Mouse (Mus musculus) testis, adult 2 months (tissue): ENCODE data around the gene Gspt1. TPM values are rescaled to one million over a fixed set of nuclear protein-coding genes. Genes with fewer than 3 reads are reported as not detected.
"Not testable (repeated sequence)": the region's sequence is repeated elsewhere in the genome, so short reads cannot be mapped to it uniquely, and the experiment has no call there.

Experiments used
- H3K27ac ChIP-seq: fragments of 200-500 bp; 2 replicates; pipeline ENCODE4 v1.5.1; 2012; ENCODE audit warnings: low read depth, low read length; ENCODE audit not compliant: control insufficient read depth, insufficient read depth
- H3K27me3 ChIP-seq: fragments of 200-500 bp; 2 replicates; pipeline ENCODE4 v1.6.1; 2012; ENCODE audit warnings: mild to moderate bottlenecking, low read length, moderate library complexity; ENCODE audit not compliant: control insufficient read depth, insufficient read depth
- H3K36me3 ChIP-seq: fragments of 200-500 bp; 2 replicates; pipeline ENCODE4 v1.6.1; 2012; ENCODE audit warnings: mild to moderate bottlenecking, low read length; ENCODE audit not compliant: control insufficient read depth, insufficient read depth
- H3K4me1 ChIP-seq: fragments of 200-500 bp; 2 replicates; pipeline ENCODE4 v1.6.1; 2012; ENCODE audit warnings: low read length; ENCODE audit not compliant: control insufficient read depth, insufficient read depth
- H3K4me3 ChIP-seq: fragments of 200-500 bp; 2 replicates; pipeline ENCODE4 v1.5.1; 2012; ENCODE audit warnings: low read depth, mild to moderate bottlenecking, low read length, moderate library complexity, mixed read lengths; ENCODE audit not compliant: control insufficient read depth
- CTCF ChIP-seq: fragments of 200-500 bp; IDR thresholded peaks from 2 replicates; pipeline ENCODE4 v1.5.1; 2012; ENCODE audit warnings: low read depth, mild to moderate bottlenecking, inconsistent platforms, low read length, moderate library complexity; ENCODE audit not compliant: control insufficient read depth, insufficient read depth, insufficient replicate concordance
- POLR2A ChIP-seq: fragments of 200-500 bp; IDR thresholded peaks from 2 replicates; pipeline ENCODE4 v1.6.1; 2012; ENCODE audit warnings: low read depth, mild to moderate bottlenecking, inconsistent platforms, low read length, moderate library complexity; ENCODE audit not compliant: control insufficient read depth
- polyA plus RNA-seq: library from polyadenylated mRNA; depleted of rRNA; stranded (reverse); fragments of >200 nt; gene quantifications from 2 replicates; pipeline ENCODE4 v1.2.3, GENCODE M21; 2012; rRNA removed

Gene Gspt1
- 15.4 and 18.1 TPM in 2 replicates for polyA plus RNA-seq

DNA sequence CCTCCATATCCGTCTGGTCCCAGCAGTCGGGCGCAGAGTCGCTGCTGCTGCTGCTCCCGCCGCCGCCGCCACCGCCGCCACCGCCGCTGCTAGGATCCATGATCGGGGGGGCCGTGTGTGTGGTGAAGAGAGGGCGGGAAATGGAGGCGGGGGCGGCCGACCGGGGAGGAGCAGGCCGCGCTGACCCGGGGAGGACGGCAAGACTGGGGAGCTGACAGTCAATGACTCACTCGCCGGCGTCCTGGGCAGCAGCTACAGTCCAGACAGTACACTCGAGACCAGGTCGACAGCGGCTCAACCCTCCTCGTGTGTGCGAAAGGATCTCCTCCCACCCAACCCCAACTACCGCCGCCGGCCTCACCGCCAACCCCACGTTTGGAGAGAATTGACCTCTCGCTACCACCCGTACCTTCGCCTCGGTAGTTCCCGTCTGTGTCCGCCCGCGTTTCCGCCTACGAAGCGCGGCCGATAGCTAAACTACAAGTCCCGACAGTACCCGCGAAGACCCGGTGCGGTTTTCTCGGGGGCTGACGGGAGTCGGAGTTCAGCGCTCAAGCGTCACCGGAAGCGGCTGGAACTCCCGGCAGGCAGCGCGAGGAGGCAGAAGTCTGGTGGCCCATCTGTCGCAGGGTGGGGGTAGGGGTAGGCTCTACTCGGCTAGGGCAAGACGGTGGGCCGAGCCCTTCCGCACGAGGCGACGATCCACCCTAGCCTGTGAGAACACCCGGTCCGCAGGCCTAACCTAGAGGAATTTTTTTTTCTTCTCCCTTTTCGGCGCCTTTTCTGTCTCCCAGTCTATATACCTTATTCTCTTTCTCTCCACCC is at the start of gene Gspt1:
TSS of gene Gspt1 (minus strand) at position 428 of the 825 bp plus-strand sequence.
- H3K27ac ChIP-seq = peak within 1 kb of the TSS; percentile 94
- H3K4me3 ChIP-seq = peak within 1 kb of the TSS; percentile 97
- H3K27me3 ChIP-seq = no peaks in the 10 kb centered on the region
- peaks cover 2% of the 10 kb centered on the region; the same call in 1 of the 2 replicates for H3K4me1 ChIP-seq
- no peaks in the 10 kb centered on the region for H3K36me3 ChIP-seq
- peak; percentile 94 for TF ChIP-seq POLR2A
- no peak for TF ChIP-seq CTCF

DNA sequence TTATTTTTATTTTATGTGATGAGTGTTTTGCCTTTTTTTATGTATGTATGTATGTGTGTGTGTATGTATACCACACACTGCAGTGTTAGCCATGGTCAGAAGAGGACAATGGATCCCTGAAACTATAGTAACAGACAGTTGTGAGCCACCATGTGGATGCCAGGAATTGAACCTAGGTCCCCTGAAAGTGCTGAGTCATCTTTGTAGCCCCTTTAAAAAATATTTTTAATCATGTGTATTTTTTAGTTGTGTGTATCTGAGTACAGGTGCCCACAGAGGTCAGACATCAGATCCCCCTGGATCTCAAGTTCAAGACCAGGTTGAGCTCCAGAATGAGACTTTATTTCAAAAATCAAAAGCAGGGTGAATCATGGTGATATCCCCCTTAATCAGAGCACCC is 49.6 kb upstream of the Gspt1 start:
- no peak overlapping the region for H3K27ac ChIP-seq
- H3K4me3 ChIP-seq = no peak overlapping the region
- H3K36me3 ChIP-seq = no peaks in the 10 kb centered on the region
- TF ChIP-seq POLR2A = no peak
- no peaks in the 10 kb centered on the region for H3K4me1 ChIP-seq
- H3K27me3 ChIP-seq = no peaks in the 10 kb centered on the region

DNA sequence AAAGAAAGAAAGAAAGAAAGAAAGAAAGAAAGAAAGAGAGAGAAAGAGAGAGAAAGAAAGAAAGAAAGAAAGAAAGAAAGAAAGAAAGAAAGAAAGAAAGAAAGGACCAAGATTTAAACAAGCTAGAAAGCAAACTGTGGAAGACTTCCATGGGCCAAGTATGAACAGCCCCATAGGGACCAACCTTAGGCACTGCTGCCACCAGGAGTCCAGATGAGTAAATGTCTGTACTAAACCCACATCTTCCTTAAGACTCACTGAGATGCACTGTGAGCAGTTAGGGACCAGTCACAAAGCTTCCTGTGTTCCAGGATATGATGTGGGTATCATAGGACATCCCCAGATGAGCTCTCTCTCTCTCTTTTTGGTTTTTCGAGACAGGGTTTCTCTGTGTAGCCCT is 43.6 kb upstream of the Gspt1 start:
- H3K36me3 ChIP-seq, H3K27me3 ChIP-seq, H3K27ac ChIP-seq, H3K4me1 ChIP-seq, H3K4me3 ChIP-seq: not testable (repeated sequence)

DNA sequence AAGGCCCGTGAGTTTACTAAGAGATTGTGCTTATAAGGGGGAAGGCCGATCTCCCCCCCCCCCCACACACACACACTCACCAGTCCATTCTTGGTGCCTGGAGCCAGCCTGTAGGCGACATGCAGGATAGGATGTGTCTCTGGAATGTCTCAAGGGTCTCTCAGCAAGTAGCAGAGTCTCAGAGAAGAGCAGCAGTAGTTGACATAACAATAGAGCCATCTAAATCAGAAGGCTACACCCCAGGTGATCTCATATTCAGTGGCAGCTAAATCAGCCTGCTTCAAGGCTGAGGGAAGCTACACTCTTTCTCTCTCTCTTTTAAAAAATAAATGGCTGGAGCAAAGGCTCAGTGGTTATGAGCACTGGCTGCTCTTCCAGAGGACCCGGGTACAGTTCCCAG is 41.5 kb upstream of the Gspt1 start:
- H3K27me3 ChIP-seq, H3K36me3 ChIP-seq, H3K4me3 ChIP-seq, H3K4me1 ChIP-seq, H3K27ac ChIP-seq: not testable (repeated sequence)

DNA sequence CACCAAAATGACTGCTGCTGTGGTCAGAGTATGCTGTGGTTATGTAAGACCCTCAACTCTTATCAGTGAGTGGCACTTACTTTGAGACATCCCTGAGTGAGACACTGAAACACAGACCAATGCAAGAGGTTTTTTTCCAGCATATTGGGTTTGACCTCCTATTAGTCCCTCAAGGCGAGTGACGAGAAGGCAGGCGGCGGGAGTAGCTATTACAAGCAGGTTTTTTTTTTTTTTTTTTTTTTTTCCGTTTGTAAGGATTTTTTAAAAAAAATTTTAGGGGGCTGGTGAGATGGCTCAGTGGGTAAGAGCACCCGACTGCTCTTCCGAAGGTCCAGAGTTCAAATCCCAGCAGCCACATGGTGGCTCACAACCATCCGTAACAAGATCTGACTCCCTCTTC is 34.7 kb upstream of the Gspt1 start:
- H3K36me3 ChIP-seq, H3K4me3 ChIP-seq, H3K4me1 ChIP-seq, H3K27me3 ChIP-seq, H3K27ac ChIP-seq: not testable (repeated sequence)

DNA sequence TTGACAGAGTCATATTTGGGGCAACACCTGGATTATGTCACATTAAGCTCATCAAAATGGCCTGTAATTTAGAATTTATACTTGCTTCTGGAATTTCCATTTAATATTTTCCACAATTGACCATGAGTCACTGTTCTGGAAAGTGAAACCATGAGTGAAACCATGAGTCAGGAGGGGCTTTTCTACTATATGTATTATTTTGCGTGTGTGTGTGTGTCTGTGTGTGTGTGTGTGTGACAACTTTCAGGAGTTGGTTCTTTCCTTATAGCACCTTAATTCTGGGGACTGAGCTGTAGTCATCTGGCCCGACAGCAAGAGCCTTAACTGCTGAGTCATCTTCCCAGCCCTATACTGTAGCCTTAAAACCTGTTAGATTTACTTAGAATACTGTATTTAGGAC is 31.8 kb upstream of the Gspt1 start:
- no peak for TF ChIP-seq POLR2A
- TF ChIP-seq CTCF = no peak
- H3K4me1 ChIP-seq = no peaks in the 10 kb centered on the region
- H3K27me3 ChIP-seq = no peaks in the 10 kb centered on the region
- no peak overlapping the region for H3K4me3 ChIP-seq
- no peaks in the 10 kb centered on the region for H3K36me3 ChIP-seq
- H3K27ac ChIP-seq = no peak overlapping the region

DNA sequence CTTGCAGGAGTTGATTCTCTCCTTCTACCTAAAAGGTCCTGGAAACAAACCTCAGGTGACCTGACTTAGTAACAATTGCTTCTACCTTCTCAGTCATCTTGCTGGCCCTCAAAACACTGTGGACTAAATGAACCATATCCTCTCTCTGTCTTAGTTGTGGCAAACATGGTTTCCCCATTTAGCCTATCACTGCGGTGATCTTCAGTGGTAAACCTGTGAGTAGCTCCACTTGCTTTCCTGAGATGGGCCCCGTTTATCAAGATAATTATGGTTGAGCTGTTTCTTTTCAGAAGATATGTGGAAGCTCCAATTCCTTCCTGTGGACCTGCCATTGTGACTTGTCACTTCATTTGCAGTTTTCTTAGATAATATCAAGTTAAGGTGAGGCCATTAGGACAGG is 30.8 kb upstream of the Gspt1 start:
- Histone ChIP-seq H3K4me1 (peaks cover 3% of the 10 kb centered on the region), H3K27me3 (no peaks in the 10 kb centered on the region), H3K27ac (no peak overlapping the region), H3K36me3 (no peaks in the 10 kb centered on the region), H3K4me3 (no peak overlapping the region)
- TF ChIP-seq CTCF (no peak), POLR2A (no peak)

DNA sequence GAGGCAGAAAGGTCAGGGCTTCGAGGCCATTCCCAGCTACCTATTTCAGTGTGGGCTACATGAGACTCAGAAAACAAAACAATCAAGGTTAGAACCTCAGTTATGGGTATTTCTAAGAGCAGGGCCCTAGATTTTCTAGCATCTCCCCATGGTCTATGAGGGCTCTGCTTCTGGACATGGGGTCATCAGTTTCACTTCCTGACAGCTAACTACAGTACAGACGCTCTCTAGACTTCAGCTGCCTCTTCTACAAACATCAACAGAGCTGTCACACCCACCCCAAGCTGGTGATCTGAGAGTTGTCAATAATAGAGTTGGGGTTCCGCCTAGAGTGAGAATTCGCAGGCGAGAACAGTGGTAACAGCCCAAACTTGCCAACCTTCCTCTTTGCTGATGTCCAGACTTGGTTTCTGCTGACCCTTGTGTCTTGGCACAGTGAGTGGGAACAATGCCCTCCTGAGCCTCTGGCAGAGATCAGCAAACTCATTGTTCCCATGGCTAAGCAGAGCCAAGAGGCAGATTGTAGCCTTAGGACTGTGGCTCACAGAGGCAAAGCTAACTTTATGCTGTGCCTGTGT is 28.6 kb upstream of the Gspt1 start:
- Histone ChIP-seq H3K4me1 (peaks cover 10% of the 10 kb centered on the region), H3K36me3 (no peaks in the 10 kb centered on the region), H3K27me3 (no peaks in the 10 kb centered on the region), H3K4me3 (no peak overlapping the region), H3K27ac (no peak overlapping the region)
- TF ChIP-seq CTCF (no peak), POLR2A (no peak)
